Comparison of ENCODE assay signal across 9 mouse cellular contexts in the genomic region with DNA sequence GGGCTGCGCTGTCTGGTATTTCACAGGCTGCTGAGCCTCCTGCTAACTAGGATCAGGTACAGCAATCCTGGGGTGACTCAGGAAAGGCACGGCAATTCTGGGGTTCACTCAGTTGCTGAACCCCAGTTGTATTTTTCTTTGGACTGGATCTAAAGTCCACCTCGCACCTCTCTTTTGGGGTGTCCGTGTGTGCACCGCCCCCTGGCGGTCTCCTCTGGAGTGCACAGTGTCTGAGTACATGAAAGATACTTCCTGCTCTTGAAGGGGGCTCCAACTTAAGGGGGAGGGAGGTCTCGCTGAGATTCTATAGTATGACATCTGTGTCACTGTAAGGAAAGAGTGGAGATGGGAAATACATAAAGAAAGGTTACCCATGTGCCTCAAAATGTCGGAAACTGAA.
A peak's percentile ranks its signal among the peaks of the same experiment; 100 is the strongest.
DNase-seq lines count a peak whose midpoint lies in the region; ATAC-seq and TF ChIP-seq lines count a peak whose summit lies in the region.
"Had no signal": no experiment of that assay in that cellular context is flagged by ENCODE, and none has a peak within 500 bp of the region (broad histone marks: within the 10 kb centered on the region; RNA-seq: fewer than 3 reads in every experiment).

No protein-coding gene starts in this region.

- H3K36me3 ChIP-seq in spleen, adult 2 months (ENCODE audit: control insufficient read depth, insufficient read depth, low read length) = no peaks in the 10 kb centered on the region
- no peaks in the 10 kb centered on the region for H3K36me3 ChIP-seq in kidney, embryonic 14.5 days (ENCODE audit: control insufficient read depth, insufficient read depth, low read length)

- 59% methylated on average over 8 of the region's 8 CpGs for WGBS in spleen, adult 2 months
- WGBS in kidney, embryonic 14.5 days = 59% methylated on average over 8 of the region's 8 CpGs

- no peak overlapping the region for H3K4me2 ChIP-seq in kidney, embryonic 14.5 days (replicated peaks; ENCODE audit: low read depth, low read length)
- H3K4me2 ChIP-seq: hindbrain, embryonic 14.5 days had no signal

- DNase-seq in heart, postnatal 4 days = peak; percentile 28
- no peak for DNase-seq in heart, adult 11 months
- no peak for DNase-seq in spleen, adult 2 months (ENCODE audit: low read depth in 1 of 2, low spot score in 2 of 2)
- no peak for DNase-seq in spleen, postnatal 36 days (ENCODE audit: low spot score in 2 of 2)
- peak; percentile 6 to 12 for DNase-seq in thymus, postnatal 36 days

- H3K4me1 ChIP-seq in spleen, adult 2 months (ENCODE audit: control insufficient read depth, insufficient read depth, insufficient read length) = no peaks in the 10 kb centered on the region
- no peaks in the 10 kb centered on the region for H3K4me1 ChIP-seq in cortical plate, adult 2 months (ENCODE audit: control insufficient read depth, insufficient read depth, low read length)
- H3K4me1 ChIP-seq in kidney, embryonic 14.5 days (ENCODE audit: control insufficient read depth, insufficient read depth, low read length) = no peaks in the 10 kb centered on the region

- ATAC-seq in kidney, embryonic 14.5 days (ENCODE audit: low FRiP score, low TSS enrichment) = no peak

- H3K9me3 ChIP-seq in kidney, embryonic 14.5 days (ENCODE audit: control insufficient read depth, low read length) = no peaks in the 10 kb centered on the region

- TF ChIP-seq CTCF in spleen, adult 2 months (IDR thresholded peaks at IDR 0.05; ENCODE audit: extremely low read depth, insufficient read depth, insufficient read length, insufficient replicate concordance) = peak; percentile 35; the same call in 1 of the 2 replicates
- peak; percentile 57 for TF ChIP-seq CTCF in cortical plate, adult 2 months (IDR thresholded peaks at IDR 0.05; ENCODE audit: extremely low read depth, insufficient read depth, low read length)

- no peak for TF ChIP-seq POLR2A in spleen, adult 2 months (IDR thresholded peaks at IDR 0.05; ENCODE audit: low read depth, low read length)
- no peak for TF ChIP-seq POLR2A in cortical plate, adult 2 months (IDR thresholded peaks at IDR 0.05; ENCODE audit: extremely low read depth, insufficient read depth, low read length)

- H3K9ac ChIP-seq in kidney, embryonic 14.5 days (ENCODE audit: low read depth, low read length) = no peak overlapping the region
- H3K9ac ChIP-seq: hindbrain, embryonic 14.5 days had no signal

- no peak overlapping the region for H3K4me3 ChIP-seq in spleen, adult 2 months (ENCODE audit: extremely low read depth, insufficient read depth, insufficient read length)
- no peak overlapping the region for H3K4me3 ChIP-seq in cortical plate, adult 2 months (ENCODE audit: insufficient read depth, low read length)
- H3K4me3 ChIP-seq in kidney, embryonic 14.5 days (ENCODE audit: low read length) = no peak overlapping the region
- H3K4me3 ChIP-seq: erythroblast, embryonic 14.5 days had no signal

- H3K27me3 ChIP-seq in spleen, adult 2 months (ENCODE audit: control insufficient read depth, insufficient read depth, low read length) = no peaks in the 10 kb centered on the region
- H3K27me3 ChIP-seq in kidney, embryonic 14.5 days (ENCODE audit: control insufficient read depth, insufficient read depth, low read length) = no peaks in the 10 kb centered on the region

- H3K27ac ChIP-seq in spleen, adult 2 months (ENCODE audit: insufficient read depth, low read length) = no peak overlapping the region
- no peak overlapping the region for H3K27ac ChIP-seq in cortical plate, adult 2 months (ENCODE audit: insufficient read depth, low read length)
- no peak overlapping the region for H3K27ac ChIP-seq in kidney, embryonic 14.5 days (ENCODE audit: low read depth, low read length)
- H3K27ac ChIP-seq: hindbrain, embryonic 14.5 days had no signal

Comparison
In these comparisons a context has a peak if more than half of its experiments do, and no peak if none do; other contexts are left out.
1. DNase-seq: peak in heart, postnatal 4 days (single experiment) and thymus, postnatal 36 days (2 of 2); none in heart, adult 11 months (single experiment), spleen, adult 2 months (0 of 2) and spleen, postnatal 36 days (0 of 2).